Mouse (Mus musculus) heart, postnatal 0 days (tissue): ENCODE measurements around the gene Arl8a.

Experiments used
- CTCF ChIP-seq: IDR thresholded peaks from 2 replicates; pipeline ENCODE4 v1.5.1; 2016; ENCODE audit warnings: antibody characterized with exemption, control low read depth, low read depth
- EP300 ChIP-seq: IDR thresholded peaks from 2 replicates; pipeline ENCODE4 v1.6.1; 2016; ENCODE audit warnings: antibody characterized with exemption, low read depth

GRCm38 (mm10) chr1:135186427-135186826, 39.8 kb downstream of the Arl8a start:
- TF ChIP-seq CTCF (no peak), EP300 (no peak)
